Mouse (Mus musculus) gastrocnemius, postnatal 25 days (tissue): ENCODE measurements around the gene St7. TPM values are rescaled to one million over a fixed set of nuclear protein-coding genes. Genes with fewer than 3 reads are reported as not detected.
A peak's percentile ranks its signal among the peaks of the same experiment; 100 is the strongest.
"Not testable (repeated sequence)": the region's sequence is repeated elsewhere in the genome, so short reads cannot be mapped to it uniquely, and the experiment has no call there.

Experiments used
- DNase-seq: peaks from one replicate; pipeline ENCODE4 v3.0.0; 2022
- long read RNA-seq, 2 experiments: library from polyadenylated mRNA; stranded (forward); transcript quantifications; one replicate each; pipeline ENCODE4 v2.0.0; 2021
- total RNA-seq, 2 experiments: library from RNA; stranded (reverse); gene quantifications; 1 replicate in 1 of 2; 2 replicates in 1 of 2; pipeline ENCODE4 v1.2.3; 2021

Gene St7
- 10 to 100 TPM; 12.4 to 16.0 TPM for total RNA-seq
- long read RNA-seq, experiment 1, transcript St7-202 (15 exons, 2,046 nt), result major isoform, 7 of 19 reads
- long read RNA-seq, experiment 1, transcript St7-205 (16 exons, 2,115 nt), result minor isoform, 5 of 19 reads
- long read RNA-seq, experiment 1, partial matches to known transcripts, result 5 of 19 reads
- long read RNA-seq, experiment 1, other reads (novel, unspliced or antisense), result 2 of 19 reads
- long read RNA-seq, experiment 2, transcript St7-202 (15 exons, 2,046 nt), result major isoform, 10 of 14 reads
- long read RNA-seq, experiment 2, partial matches to known transcripts, result 0 of 14 reads
- long read RNA-seq, experiment 2, other reads (novel, unspliced or antisense), result 1 of 14 reads

DNA sequence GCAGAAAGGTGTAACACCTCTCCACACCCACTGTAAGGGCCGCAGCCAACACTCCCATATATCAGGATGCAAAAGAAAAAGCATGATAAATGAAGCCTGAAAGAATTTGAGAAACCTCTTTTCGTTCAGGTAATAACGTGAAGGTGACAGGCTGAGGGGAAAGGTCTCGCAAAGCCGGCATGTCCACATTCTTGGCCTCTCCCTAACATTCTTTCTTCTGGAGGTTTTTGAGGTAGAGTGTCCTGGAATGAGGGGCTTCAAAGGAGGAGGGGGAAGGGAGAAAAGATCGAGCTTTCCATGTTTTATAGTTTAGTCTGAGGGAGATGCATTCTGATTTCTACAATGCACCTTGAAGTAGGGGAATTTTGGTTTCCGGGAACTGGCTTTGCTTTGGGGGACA lies at the start of gene St7:
TSS of gene St7 (plus strand) at position 287 of the 400 bp plus-strand sequence.
- no peak for DNase-seq

DNA sequence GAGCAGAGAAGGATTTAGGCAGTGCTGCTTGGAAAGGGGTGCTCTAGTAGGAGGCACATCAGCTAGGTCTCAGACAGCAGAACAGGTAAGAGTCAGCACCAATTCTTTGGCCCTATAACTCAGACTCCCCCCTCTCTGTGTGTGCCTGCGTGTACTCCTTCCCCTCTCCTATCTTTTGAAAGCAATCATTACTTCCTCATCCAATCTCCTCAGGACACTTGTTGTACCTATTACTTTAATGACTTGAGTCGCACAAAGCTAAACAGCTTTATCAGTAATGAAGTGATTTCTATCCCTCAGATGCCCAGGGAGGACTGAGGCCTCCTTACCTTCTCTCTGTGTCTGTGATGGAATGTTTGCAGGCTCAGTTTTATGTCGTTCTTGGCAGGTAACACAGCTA lies 46.6 kb upstream of the St7 start:
- DNase-seq, result no peak

DNA sequence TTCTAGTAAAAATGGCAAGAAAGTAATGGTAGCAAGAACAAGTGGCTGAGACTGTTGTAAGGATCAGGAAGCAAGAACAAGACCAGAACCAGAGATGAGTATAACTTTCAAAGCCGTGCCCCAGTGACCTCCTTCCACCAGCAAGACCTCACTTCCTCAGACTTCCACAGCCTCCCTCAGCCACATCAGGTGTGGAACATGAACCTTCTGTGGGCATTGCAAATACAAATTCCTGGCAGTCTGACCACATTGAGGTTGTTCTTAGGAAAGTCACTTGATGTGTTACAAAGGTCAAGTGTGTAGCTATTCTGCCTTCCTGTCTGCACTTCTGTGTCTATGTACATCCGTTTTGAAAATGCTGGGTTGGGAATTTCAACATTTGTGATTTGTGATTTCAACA lies 40.6 kb upstream of the St7 start:
- no peak for DNase-seq

DNA sequence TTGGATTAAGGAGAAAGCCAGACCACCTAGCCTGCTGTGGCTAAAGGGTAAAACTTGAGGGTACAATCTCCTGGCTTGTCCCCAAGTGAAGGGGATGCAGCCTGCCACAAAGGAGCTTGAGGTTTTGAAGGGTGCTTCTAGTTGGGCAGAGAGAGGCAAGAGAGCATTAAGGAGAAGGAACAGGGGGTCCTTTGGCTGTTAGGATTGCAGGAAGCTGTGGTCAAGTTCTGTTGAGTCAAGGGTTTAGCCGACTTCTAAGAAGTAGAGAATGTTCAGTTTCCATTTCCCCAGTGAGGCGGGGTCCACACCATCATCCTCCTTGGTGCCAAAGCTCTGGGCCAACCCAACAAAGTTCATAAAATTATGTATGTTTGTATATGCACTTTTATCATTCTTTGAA lies 37.7 kb upstream of the St7 start:
- no peak for DNase-seq

DNA sequence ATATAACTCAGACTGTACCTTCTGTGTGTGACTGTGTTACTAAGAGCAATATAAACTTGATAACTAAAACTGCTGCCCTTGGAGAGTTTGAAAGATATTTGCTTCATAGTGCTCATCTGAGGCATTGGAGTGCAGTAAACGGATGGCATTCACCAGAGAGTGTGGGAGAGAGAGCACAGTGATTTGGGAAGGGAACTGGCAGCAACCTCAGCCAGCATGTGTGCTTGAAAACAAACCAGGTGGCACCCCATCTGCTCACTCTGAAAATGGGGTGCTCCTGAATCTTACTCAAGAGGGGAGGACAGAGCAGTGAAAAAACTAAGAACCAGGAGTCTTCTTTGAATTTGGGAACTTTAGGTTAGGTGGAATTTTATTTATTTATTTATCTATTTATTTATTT lies 35.4 kb upstream of the St7 start:
- no peak for DNase-seq

DNA sequence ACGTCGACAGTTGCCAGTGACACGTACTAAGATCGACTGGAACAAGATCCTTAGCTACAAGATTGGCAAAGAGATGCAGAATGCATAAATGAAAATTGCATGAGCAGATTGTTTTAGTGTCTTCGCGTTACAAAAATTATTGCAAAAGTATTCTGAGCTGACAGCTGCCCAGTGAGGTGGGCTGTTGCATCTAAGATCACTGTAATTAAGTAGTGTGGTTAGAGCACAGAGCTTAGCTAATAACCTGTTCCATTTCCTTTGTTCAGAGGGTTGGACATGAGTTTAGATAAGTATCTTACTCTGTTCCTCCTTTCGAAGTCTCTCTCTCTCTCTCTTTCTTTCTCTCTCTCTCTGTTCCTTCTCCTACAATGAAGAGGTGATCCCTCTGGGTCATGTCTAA lies 27.4 kb upstream of the St7 start:
- DNase-seq, result no peak

DNA sequence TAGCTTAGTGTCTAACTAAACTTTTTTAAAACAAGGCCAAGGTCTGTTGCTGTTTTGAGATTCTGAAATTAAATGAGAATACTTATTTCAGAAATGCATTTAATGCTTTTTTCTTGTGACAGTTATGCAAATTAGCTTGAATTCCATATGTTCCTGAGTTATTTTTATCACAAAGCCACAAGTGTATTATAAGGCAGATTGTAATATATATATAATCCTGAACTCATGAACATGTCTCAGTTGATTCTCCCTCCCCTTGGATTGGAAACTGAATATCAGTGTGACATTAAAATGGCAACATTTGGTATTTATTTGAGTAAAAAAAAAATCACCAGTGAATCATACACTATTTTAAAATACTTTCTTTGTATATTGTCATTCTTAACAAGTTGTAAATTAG lies 26.7 kb upstream of the St7 start:
- no peak for DNase-seq

DNA sequence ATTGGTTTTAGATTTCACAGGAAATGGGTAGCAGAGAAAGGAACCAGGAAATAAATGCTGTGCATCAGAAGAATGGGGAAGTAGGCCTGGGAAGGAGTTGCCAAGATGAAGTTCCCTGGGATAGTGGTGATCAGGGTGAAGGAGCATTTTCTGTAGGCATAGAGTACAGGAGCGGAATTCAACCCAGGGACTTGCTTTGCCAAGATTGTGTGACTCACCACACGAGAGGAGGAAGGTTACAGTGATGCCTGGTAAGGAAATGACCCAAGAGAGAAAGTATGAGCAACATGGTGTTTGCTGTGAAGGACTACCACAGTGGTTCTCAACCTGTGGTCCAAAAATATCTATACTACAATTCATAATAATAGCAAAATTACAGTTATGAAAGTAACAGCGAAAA lies 24.9 kb upstream of the St7 start:
- DNase-seq, result no peak

DNA sequence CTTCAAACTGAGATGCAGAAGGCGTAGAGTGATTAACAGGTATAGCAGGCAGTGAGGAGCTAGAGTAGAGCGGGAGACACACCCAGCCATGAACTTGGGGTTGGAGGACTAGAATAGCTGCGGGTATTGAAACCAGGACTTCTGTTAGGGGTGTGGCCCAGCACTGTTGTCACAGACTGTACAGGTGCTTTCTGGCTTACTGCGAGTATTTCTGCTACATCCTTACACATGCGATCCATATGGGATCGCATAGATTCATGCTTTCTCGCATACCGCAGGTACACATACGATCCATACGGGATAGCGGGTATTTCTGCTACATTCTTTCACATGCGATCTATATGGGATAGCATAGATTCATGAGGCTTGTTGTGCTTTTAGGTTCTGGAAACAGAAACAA lies 24.4 kb upstream of the St7 start:
- DNase-seq, result no peak

DNA sequence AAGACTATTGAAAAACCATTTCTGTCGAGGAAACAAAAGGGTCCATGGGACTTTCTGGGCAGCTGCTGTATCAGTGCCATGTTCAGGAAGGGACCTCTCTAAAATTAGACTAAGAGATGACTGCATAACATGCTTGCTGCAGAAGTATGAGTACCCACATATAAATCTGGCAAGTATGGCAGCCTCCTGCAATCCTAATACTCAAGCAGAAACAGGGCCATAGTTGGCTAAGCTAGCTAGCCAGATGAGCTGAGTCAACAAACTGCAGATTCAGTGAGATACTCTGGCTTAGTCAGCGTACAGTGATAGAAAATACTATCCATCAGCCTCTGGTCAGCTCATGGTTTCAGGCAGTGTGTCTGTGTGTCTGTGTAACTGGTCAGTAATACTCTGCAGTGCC lies 22.9 kb upstream of the St7 start:
- DNase-seq, result no peak

DNA sequence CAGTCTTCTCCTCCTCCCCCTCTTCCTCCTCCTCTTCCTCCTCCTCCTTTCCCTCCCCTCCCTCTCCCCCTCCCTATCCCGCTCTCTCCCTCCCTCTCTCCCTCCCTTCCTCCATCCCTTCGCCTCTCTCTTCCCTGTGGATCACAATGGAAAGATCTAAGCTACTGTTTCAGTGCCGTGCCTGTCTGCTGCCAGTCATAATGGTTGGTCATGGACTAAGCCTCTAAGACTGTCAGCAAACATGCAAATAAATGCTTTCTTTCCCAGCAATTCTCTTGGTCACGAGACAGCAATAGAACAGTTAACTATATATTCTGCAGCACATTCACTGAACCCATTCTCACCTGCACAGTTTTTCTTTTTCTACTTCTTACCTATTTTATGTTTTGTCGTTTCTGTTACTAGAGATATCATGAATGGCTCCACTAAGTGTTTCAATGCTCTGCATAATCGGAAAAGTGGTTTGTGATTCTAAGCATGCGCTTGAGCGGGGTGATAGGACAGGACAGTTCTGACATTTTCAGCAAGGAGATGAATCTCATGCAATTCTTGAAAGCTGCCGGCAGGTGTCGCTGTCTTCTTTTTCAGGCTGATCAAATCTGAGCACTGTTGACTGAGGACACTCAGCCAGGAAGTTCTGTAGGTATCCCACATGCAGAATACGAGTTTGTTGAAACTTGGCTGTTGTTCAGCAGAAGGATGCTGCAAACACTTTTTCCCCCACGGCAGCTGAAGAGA lies 17.5 kb upstream of the St7 start:
- DNase-seq, result peak; percentile 26

DNA sequence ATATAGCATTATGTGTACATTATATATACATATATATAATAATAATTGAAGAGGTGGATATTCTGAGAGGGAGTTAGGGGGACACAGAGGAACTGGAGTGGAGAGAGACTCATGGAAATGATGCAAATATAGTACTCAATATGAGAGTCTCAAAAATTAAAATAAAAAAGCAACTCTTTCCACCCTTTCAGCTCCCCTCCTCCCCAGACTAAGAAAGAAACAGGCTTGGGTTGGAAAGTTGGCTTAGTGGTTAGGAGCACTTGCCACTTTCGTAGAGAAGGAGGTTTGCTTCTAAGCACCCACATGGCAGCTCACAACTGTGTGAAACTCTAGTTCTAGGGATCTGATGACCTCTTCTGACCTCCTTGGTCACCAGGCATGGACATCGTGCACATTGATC lies 15.7 kb upstream of the St7 start:
- DNase-seq, result no peak

DNA sequence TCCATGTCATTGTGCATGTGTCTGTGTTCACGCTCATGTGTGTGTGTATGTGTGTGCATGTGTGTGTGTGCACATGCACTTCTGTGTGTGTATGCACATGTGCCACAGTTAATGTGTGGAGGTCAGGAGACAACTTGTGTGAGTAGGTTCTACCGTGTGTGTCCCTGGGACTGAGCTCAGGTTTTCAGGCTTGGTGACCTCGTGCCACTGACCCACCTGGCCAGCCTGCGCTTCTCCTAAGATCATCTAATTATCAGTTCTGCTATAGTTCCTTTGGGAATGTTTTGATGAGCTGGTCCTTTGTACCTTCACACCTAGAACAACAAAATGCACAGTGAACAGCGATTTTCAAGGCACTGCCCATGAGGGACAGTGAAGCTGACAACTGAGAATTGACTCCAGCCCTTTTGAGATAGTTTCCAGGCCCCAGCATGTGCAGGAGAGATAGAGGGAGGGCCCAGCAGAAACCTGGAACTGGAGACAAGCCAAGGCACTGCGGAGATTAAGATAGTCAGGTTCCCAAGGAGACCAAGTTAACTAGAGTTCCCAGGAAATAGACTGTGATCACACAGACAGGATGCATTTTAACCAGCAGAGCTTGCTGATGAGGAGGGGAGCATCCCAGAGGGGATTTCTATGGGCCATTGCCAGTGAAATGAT lies 12.3 kb upstream of the St7 start:
- DNase-seq, result no peak

DNA sequence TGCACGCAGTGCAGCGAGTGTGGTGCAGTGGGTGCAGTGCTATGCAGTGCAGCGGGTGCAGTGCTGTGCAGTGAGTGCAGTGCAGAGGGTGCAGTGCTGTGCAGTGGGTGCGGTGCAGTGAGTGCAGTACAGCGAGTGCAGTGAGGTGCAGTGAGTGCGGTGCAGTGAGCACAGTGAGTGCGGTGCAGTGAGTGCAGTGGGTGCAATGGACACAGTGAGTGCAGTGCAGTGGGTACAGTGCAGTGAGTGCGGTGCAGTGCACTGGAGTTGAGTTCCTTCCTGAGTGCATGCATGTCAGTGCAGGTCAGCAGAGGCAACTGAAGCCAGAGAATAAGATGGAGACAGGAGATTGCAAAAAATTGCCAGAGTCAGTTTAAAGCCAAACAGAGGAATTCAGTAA lies 10.9 kb upstream of the St7 start:
- no peak for DNase-seq

DNA sequence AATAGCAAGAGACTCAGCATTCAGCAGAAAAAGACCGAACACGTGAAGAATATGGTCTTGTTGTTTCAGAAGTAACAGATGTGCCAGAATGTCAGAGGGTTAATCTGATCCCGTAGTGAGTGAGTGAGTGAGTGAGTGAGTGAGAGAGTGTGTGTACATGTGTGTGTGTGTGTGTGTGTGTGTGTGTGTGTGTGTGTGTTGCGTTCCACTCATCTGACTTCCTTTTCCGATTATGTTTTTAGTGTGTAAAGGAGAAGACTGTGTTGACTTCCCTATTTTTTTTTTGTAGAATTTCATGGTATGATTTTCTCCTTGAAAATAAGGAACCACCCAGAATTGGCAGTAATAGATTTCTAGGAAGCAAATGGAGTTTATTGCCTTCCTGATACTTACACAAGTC lies 4.1 kb upstream of the St7 start:
- no peak for DNase-seq

DNA sequence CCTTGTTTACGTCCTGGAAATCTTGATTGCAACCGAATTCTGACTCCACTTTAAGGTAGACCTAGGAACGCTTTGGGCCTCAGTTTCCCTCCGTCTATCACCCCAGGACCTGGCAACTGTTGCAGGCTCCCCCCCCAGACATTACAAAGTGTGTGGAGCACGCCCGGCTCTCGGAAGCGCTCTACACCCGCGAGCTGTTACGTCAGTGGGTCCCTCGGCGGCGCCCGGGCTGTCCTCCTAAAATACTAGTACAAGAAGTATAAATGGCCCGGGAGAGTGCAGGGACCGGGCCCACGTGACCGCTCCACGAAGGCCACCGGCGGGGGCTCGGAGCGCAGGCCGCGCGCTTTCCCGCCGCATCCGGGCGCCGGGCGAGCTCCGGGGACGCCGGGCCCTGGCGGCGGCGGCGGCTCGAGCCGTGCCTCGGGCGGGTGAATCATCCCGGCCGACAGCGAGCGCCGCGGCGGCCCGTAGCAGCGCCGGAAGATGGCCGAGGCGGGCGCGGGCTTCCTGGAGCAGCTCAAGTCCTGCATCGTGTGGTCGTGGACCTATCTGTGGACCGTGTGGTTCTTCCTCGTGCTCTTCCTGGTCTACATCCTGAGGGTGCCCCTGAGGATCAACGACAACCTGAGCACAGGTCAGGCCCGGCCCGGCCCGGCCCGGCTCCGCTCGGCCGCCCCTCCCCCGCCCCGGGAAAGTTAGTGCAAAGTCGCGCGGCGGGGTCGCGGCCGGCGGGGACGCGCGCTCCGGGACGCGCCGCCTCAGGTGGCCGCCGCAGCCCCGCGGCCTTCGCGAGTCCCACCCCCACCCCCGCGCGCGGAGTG lies 1.2 kb downstream of the St7 start:
- peak; percentile 66 for DNase-seq

DNA sequence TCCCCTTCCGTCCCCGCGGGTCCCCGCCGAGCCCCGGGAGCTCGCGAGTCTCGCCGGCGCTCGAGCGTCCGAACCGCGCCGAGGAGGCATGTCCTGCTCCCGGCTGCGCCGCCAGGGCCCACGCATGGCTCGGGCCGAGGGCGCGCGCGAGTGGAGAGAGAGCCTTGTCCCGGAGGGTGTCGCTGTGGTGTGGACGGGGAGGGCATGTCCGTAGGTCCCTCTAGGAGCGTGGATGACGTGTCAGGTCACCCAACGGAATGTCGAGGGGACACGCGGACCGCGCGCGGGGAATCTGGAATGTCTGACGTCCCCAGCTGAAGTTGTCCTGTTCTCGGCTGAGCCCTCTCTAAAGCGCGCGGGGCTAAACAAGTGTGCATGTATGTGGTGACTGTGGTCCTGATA lies 1.8 kb downstream of the St7 start:
- DNase-seq, result peak; percentile 71

DNA sequence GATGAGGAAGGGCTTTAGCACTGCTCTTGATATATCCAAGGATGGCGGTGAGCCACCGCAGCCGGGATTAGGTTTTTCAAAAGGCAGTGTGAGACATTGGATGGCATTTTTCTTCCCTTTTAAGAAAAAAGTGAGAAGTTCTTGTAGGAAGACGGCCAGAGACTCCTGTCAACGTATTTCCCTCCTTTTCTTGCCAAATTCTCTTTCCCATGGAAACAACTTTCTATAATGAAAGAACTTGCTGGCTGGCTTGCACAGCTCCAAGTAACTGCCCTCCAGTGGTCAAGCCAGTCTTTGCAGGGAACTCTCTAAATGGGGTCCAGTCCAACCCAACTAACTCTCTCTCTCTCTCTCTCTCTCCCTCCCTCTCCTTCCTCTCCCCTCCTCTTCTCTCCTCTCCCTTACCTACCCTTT lies 3.6 kb downstream of the St7 start:
- DNase-seq, result peak; percentile 23

DNA sequence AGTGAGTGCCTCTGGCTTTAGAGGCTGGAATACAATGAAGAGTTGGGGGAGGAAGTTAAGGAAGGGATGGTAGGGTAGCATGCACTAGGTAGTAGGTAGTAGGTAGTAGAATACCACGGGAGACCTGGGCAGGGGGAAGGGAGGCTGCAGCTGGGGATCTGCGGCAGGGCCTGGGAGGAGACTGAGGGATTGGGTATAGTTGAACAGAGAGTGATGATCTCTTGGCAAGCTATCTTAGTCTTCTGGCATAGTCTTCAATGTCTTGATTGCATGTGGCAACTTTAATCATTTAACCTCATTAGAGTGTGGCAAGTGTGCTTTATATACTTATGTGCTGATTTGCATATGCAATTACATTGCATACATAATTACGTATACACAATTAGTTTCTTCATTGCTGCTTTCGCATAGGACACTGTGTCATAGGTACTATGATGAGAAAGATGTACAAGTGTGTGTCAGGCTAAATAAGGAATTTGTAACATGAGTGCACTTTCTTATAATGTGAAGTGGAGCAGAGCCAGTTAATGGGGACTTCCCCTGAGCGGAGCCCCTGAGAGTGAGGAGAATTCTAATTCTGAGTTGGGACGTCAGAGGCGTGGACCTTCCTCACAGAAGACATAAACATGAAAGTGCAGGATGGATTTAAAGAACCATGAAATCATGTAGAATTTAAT lies 8.3 kb downstream of the St7 start:
- no peak for DNase-seq

DNA sequence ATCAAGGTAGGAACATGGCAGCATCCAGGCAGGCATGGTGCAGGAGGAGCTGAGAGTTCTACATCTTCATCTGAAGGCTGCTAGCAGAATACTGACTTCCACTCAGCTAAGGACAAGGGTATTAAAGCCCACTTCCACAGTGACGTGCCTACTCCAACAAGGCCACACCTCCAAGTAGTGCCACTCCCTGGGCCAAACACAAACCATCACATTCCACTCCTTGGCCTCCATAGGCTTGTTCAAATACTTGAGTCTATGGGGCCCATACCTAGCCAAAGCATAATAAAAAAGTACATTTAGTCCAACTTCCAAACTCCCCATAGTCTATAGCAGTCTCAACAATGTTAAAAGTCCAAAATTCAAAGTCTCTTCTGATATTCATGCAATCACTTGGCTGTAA lies 11.3 kb downstream of the St7 start:
- DNase-seq, result not testable (repeated sequence)

DNA sequence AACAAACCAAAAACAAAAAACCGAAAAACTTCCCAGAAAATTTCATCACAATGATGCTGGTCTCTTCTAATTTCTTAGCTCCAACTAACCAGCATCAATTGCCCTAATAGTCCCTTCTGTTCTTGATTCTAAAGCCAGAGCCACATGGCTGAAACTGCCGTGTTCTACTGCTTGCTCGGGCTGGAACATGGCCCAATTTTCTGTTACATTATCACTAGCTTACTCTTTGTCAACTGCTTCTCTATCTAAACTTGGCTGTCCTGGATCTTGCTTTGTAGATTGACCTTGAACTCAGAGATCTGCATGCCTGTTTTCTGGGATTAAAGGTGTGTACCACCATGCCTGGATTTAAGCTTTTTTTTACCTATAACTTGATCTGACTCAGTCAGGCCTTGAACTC lies 13.2 kb downstream of the St7 start:
- no peak for DNase-seq

DNA sequence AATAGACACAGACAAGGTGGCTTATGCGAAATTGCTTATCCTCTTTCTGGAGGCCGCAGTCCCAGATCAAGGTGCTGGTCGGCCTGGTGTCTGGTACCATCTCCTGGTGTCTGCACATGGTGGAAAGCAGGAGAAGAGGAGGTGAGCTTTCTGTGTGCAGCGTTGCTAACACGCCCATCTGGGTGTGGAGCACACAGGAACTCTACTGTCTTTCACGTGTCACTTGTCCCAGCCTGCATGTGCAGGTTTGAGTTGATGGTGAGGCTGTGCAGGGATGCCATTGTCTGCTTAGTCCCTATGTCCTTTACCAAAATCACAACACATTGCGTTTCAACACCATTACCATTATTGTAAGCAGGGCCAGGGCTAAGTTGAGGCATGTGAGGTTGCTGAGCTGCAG lies 26.2 kb downstream of the St7 start:
- no peak for DNase-seq
